Mouse (Mus musculus) liver, postnatal 0 days (tissue): ENCODE results near the gene Tmem171.

Experiments
- CTCF ChIP-seq: sonication (generic); IDR thresholded peaks from 2 replicates; pipeline ENCODE4 v1.5.1; 2016; ENCODE audit warnings: antibody characterized with exemption, low read depth
- EP300 ChIP-seq: IDR thresholded peaks from 2 replicates; pipeline ENCODE4 v1.6.1; 2016; ENCODE audit warnings: antibody characterized with exemption, low read depth, mild to moderate bottlenecking

DNA sequence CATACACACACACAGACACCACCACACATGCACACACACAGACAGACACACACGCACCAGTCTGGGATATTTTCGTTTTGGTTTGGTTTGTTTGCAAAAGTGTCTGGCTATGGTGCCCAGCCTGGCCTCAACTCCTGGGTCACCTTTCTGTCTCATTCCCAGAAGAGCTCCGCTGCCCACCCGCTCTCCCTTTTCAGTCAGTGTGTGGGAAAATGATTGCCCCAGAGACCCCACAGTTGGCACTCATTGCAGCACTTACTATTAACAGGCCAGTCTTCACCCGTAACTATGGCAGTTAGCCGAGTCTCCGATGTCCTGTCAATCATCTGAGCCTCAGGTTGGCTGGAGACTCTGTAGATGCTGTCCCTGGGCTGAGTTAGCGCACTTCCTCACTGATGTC is 21.5 kb upstream of the Tmem171 start:
- no peak for TF ChIP-seq CTCF
- no peak for TF ChIP-seq EP300
